9 mouse cellular contexts compared by ENCODE assay signal in genomic region chr12:108393637-108394036, GRCm38 (mm10). TPM values are rescaled to one million over a fixed set of nuclear protein-coding genes. Genes with fewer than 3 reads are reported as not detected.
DNase-seq lines count a peak whose midpoint lies in the region; ATAC-seq and TF ChIP-seq lines count a peak whose summit lies in the region.
"Had no signal": no experiment of that assay in that cellular context is flagged by ENCODE, and none has a peak within 500 bp of the region (broad histone marks: within the 10 kb centered on the region; RNA-seq: fewer than 3 reads in every experiment).

No protein-coding gene starts in this region.

- intact Hi-C loops in left cerebral cortex, adult 2 months (cut with DNase I) = no loop called here
- intact Hi-C loops in left cerebral cortex, postnatal 14 days (cut with DNase I) = no loop called here
- intact Hi-C loops in heart, postnatal 10 days (cut with DNase I) = no loop called here

- H3K27me3 ChIP-seq in liver, postnatal 0 days (ENCODE audit: insufficient read depth, low read length) = no peaks in the 10 kb centered on the region

- no peak for TF ChIP-seq CTCF in left cerebral cortex, adult 2 months (IDR thresholded peaks at IDR 0.05)
- no peak for TF ChIP-seq CTCF in liver, postnatal 0 days (IDR thresholded peaks at IDR 0.05; ENCODE audit: low read depth)

- H3K9me3 ChIP-seq in liver, postnatal 0 days (ENCODE audit: low read length) = no peaks in the 10 kb centered on the region

- TF ChIP-seq EP300 in liver, postnatal 0 days (IDR thresholded peaks at IDR 0.05; ENCODE audit: low read depth) = no peak

- H3K36me3 ChIP-seq in liver, postnatal 0 days (replicated peaks; ENCODE audit: insufficient read depth, low read length) = no peaks in the 10 kb centered on the region

- H3K27ac ChIP-seq in left cerebral cortex, adult 2 months = peak overlapping the region; percentile 0; the same call in 1 of the 2 replicates
- H3K27ac ChIP-seq in liver, postnatal 0 days (ENCODE audit: low read depth) = no peak overlapping the region

- no peak overlapping the region for H3K9ac ChIP-seq in liver, postnatal 0 days (replicated peaks)

- H3K4me1 ChIP-seq in liver, postnatal 0 days (ENCODE audit: insufficient read depth) = no peaks in the 10 kb centered on the region

- 71% methylated on average over 4 of the region's 4 CpGs for WGBS in liver, postnatal 0 days (ENCODE audit: insufficient replicate concordance)

- DNase-seq in left cerebral cortex, adult 2 months (ENCODE audit: extremely low spot score in 1 of 2, low spot score in 2 of 2) = peak in 1 of 2 experiments; percentile 46
- DNase-seq in left cerebral cortex, postnatal 14 days (ENCODE audit: low spot score in 2 of 2) = no peak
- DNase-seq in cerebellum, postnatal 25 days = peak; percentile 44 to 66
- DNase-seq in heart, postnatal 10 days = peak; percentile 95 to 96
- peak; percentile 64 for DNase-seq in liver, postnatal 0 days
- DNase-seq in testis, postnatal 14 days (ENCODE audit: low spot score) = peak; percentile 78
- no peak for DNase-seq in thymus, postnatal 25 days
- no peak for DNase-seq in frontal cortex, postnatal 25 days (ENCODE audit: low spot score in 2 of 2)

- 0 out of 2 replicates have a peak, but pooled peaks have one; percentile 23 for ATAC-seq in liver, postnatal 0 days

- H3K4me3 ChIP-seq in left cerebral cortex, adult 2 months = no peak overlapping the region
- no peak overlapping the region for H3K4me3 ChIP-seq in liver, postnatal 0 days (ENCODE audit: low read depth, low read length)

- no peak overlapping the region for H3K4me2 ChIP-seq in liver, postnatal 0 days (ENCODE audit: low read depth, low read length)

RNA-seq across cellular contexts. Expression of gene Eml1, which starts 22.9 kb away (rescaled TPM):
- total RNA-seq in left cerebral cortex, adult 2 months (2021) = 10 to 100 TPM; 65.7 to 68.2 TPM
- 10 to 100 TPM; 62.1 to 77.0 TPM for total RNA-seq in left cerebral cortex, postnatal 14 days (2021)
- total RNA-seq in heart, postnatal 10 days (2021) = 10 to 100 TPM; 82.1 to 94.6 TPM
- polyA plus RNA-seq in liver, postnatal 0 days (2015; fragmentation: Nextera tagmentation; extraction: Ambion mirVana) = 4.6 and 4.8 TPM in 2 replicates
- total RNA-seq: MEL had no signal

RNA-seq across cellular contexts. Expression of gene Cyp46a1, which starts 59.5 kb away (rescaled TPM):
- 100 to 1,000 TPM; 270 to 290 TPM for total RNA-seq in left cerebral cortex, adult 2 months (2021)
- total RNA-seq in left cerebral cortex, postnatal 14 days (2021) = 100 to 1,000 TPM; 258 to 270 TPM
- 1 to 10 TPM in 1 of 2 experiments, under 1 TPM in 1; 0.69 to 2.3 TPM for total RNA-seq in heart, postnatal 10 days (2021)
- polyA plus RNA-seq in liver, postnatal 0 days (2015; fragmentation: Nextera tagmentation; extraction: Ambion mirVana) = 0.09 and 0.23 TPM in 2 replicates
- total RNA-seq: MEL had no signal

Comparison
In these comparisons a context has a peak if more than half of its experiments do, and no peak if none do; other contexts are left out.
1. DNase-seq: peak in cerebellum, postnatal 25 days (2 of 2), heart, postnatal 10 days (2 of 2), liver, postnatal 0 days (single experiment) and testis, postnatal 14 days (single experiment); none in left cerebral cortex, postnatal 14 days (0 of 2), thymus, postnatal 25 days (single experiment) and frontal cortex, postnatal 25 days (0 of 2).
2. RNA of gene Cyp46a1, which starts 59.5 kb away (total RNA-seq): 270 to 290 TPM in left cerebral cortex, adult 2 months and 258 to 270 TPM in left cerebral cortex, postnatal 14 days; 0.69 to 2.3 TPM in heart, postnatal 10 days; every median in the first group is over 10 times any median in the second.